Mouse (Mus musculus): ENCODE measurements around the gene Adamts6. TPM values are rescaled to one million over a fixed set of nuclear protein-coding genes. Genes with fewer than 3 reads are reported as not detected.

Adamts6 gene
- polyA plus RNA-seq, 1 experiment from 2014 or later = 1.8 TPM

GRCm38 (mm10) chr13:104393427-104394356 is 106.1 kb downstream of the Adamts6 start:
- WGBS = 92% methylated on average over 8 of the region's 8 CpGs

GRCm38 (mm10) chr13:104397814-104398213 is 110.2 kb downstream of the Adamts6 start:
- H3K27ac ChIP-seq (replicated peaks) = no peak overlapping the region
- H3K4me3 ChIP-seq = no peak overlapping the region
- no peaks in the 10 kb centered on the region for H3K9me3 ChIP-seq (replicated peaks)
- H3K27me3 ChIP-seq (ENCODE audit: low read depth, poor library complexity, severe bottlenecking) = no peaks in the 10 kb centered on the region
- DNase-seq (ENCODE audit: low spot score) = no peak
- H3K36me3 ChIP-seq = peaks cover 3% of the 10 kb centered on the region
- H3K4me1 ChIP-seq = no peaks in the 10 kb centered on the region
- WGBS = 63% methylated on average over 8 of the region's 8 CpGs

More at GRCm38 (mm10) chr13:104393427-104394356, 106.1 kb downstream of the Adamts6 start:
- Histone ChIP-seq H3K9me3 (replicated peaks) (no peaks in the 10 kb centered on the region), H3K4me3 (no peak overlapping the region), H3K36me3 (no peaks in the 10 kb centered on the region), H3K27me3 (ENCODE audit: low read depth, poor library complexity, severe bottlenecking) (no peaks in the 10 kb centered on the region), H3K27ac (replicated peaks) (no peak overlapping the region), H3K4me1 (no peaks in the 10 kb centered on the region)
- no peak for DNase-seq (ENCODE audit: low spot score)

GRCm38 (mm10) chr13:104432734-104433133 is 145.1 kb downstream of the Adamts6 start:
- WGBS = 89% methylated on average over 2 of the region's 2 CpGs

GRCm38 (mm10) chr13:104442559-104442958 is 154.9 kb downstream of the Adamts6 start:
- no peak for DNase-seq (ENCODE audit: low spot score)
- H3K4me3 ChIP-seq = no peak overlapping the region

More at GRCm38 (mm10) chr13:104432734-104433133, 145.1 kb downstream of the Adamts6 start:
- no peaks in the 10 kb centered on the region for H3K27me3 ChIP-seq (ENCODE audit: low read depth, poor library complexity, severe bottlenecking)
- H3K9me3 ChIP-seq (replicated peaks) = no peaks in the 10 kb centered on the region
- no peak overlapping the region for H3K27ac ChIP-seq (replicated peaks)
- no peaks in the 10 kb centered on the region for H3K4me1 ChIP-seq
- no peaks in the 10 kb centered on the region for H3K36me3 ChIP-seq
- no peak overlapping the region for H3K4me3 ChIP-seq
- DNase-seq (ENCODE audit: low spot score) = no peak

GRCm38 (mm10) chr13:104445437-104445836 is 157.8 kb downstream of the Adamts6 start:
- 56% methylated on average over 1 of the region's 1 CpGs for WGBS
- Histone ChIP-seq H3K4me1 (no peaks in the 10 kb centered on the region), H3K9me3 (replicated peaks) (no peaks in the 10 kb centered on the region), H3K4me3 (no peak overlapping the region), H3K36me3 (peaks cover 20% of the 10 kb centered on the region), H3K27me3 (ENCODE audit: low read depth, poor library complexity, severe bottlenecking) (no peaks in the 10 kb centered on the region), H3K27ac (replicated peaks) (no peak overlapping the region)
- DNase-seq (ENCODE audit: low spot score) = no peak

More at GRCm38 (mm10) chr13:104442559-104442958, 154.9 kb downstream of the Adamts6 start:
- H3K4me1 ChIP-seq = no peaks in the 10 kb centered on the region
- peaks cover 17% of the 10 kb centered on the region for H3K36me3 ChIP-seq
- WGBS = 93% methylated on average over 7 of the region's 7 CpGs
- no peaks in the 10 kb centered on the region for H3K27me3 ChIP-seq (ENCODE audit: low read depth, poor library complexity, severe bottlenecking)
- no peaks in the 10 kb centered on the region for H3K9me3 ChIP-seq (replicated peaks)
- no peak overlapping the region for H3K27ac ChIP-seq (replicated peaks)

GRCm38 (mm10) chr13:104446974-104447373 is 159.3 kb downstream of the Adamts6 start:
- no peaks in the 10 kb centered on the region for H3K4me1 ChIP-seq
- no peaks in the 10 kb centered on the region for H3K9me3 ChIP-seq (replicated peaks)
- H3K4me3 ChIP-seq = no peak overlapping the region
- H3K36me3 ChIP-seq = peaks cover 20% of the 10 kb centered on the region
- no peak for DNase-seq (ENCODE audit: low spot score)
- WGBS = 95% methylated on average over 1 of the region's 1 CpGs
- H3K27ac ChIP-seq (replicated peaks) = no peak overlapping the region
- no peaks in the 10 kb centered on the region for H3K27me3 ChIP-seq (ENCODE audit: low read depth, poor library complexity, severe bottlenecking)

GRCm38 (mm10) chr13:104447470-104447869 is 159.8 kb downstream of the Adamts6 start:
- Histone ChIP-seq H3K9me3 (replicated peaks) (no peaks in the 10 kb centered on the region), H3K4me3 (no peak overlapping the region), H3K4me1 (no peaks in the 10 kb centered on the region), H3K27me3 (ENCODE audit: low read depth, poor library complexity, severe bottlenecking) (no peaks in the 10 kb centered on the region), H3K36me3 (peaks cover 20% of the 10 kb centered on the region), H3K27ac (replicated peaks) (no peak overlapping the region)
- no peak for DNase-seq (ENCODE audit: low spot score)

GRCm38 (mm10) chr13:104448349-104448748 is 160.7 kb downstream of the Adamts6 start:
- Histone ChIP-seq H3K4me1 (no peaks in the 10 kb centered on the region), H3K9me3 (replicated peaks) (no peaks in the 10 kb centered on the region), H3K27me3 (ENCODE audit: low read depth, poor library complexity, severe bottlenecking) (no peaks in the 10 kb centered on the region), H3K36me3 (peaks cover 23% of the 10 kb centered on the region), H3K4me3 (no peak overlapping the region), H3K27ac (replicated peaks) (no peak overlapping the region)
- 98% methylated on average over 1 of the region's 1 CpGs for WGBS
- no peak for DNase-seq (ENCODE audit: low spot score)

GRCm38 (mm10) chr13:104453271-104453974 is 165.8 kb downstream of the Adamts6 start:
- H3K27me3 ChIP-seq (ENCODE audit: low read depth, poor library complexity, severe bottlenecking) = no peaks in the 10 kb centered on the region
- 97% methylated on average over 1 of the region's 1 CpGs for WGBS
- no peaks in the 10 kb centered on the region for H3K9me3 ChIP-seq (replicated peaks)
- no peaks in the 10 kb centered on the region for H3K4me1 ChIP-seq
- H3K4me3 ChIP-seq = no peak overlapping the region
- no peak overlapping the region for H3K27ac ChIP-seq (replicated peaks)
- 0 out of 2 replicates have a peak, but pooled peaks cover 3% of the 10 kb centered on the region for H3K36me3 ChIP-seq
- no peak for DNase-seq (ENCODE audit: low spot score)

- Histone ChIP-seq H3K9me3 (replicated peaks) (no peaks in the 10 kb centered on the region), H3K27me3 (ENCODE audit: low read depth, poor library complexity, severe bottlenecking) (no peaks in the 10 kb centered on the region), H3K4me3 (no peak overlapping the region), H3K36me3 (no peaks in the 10 kb centered on the region), H3K27ac (replicated peaks) (no peak overlapping the region), H3K4me1 (no peaks in the 10 kb centered on the region)
- no peak for DNase-seq (ENCODE audit: low spot score)
- WGBS = 95% methylated on average over 1 of the region's 1 CpGs
Observed at GRCm38 (mm10) chr13:104460287-104460686, 172.7 kb downstream of the Adamts6 start.

GRCm38 (mm10) chr13:104468061-104468460 is 180.4 kb downstream of the Adamts6 start:
- H3K27ac ChIP-seq (replicated peaks) = no peak overlapping the region
- no peak for DNase-seq (ENCODE audit: low spot score)
- H3K4me3 ChIP-seq = no peak overlapping the region
- no peaks in the 10 kb centered on the region for H3K9me3 ChIP-seq (replicated peaks)
- H3K4me1 ChIP-seq = no peaks in the 10 kb centered on the region
- WGBS = 79% methylated on average over 1 of the region's 1 CpGs
- H3K36me3 ChIP-seq = no peaks in the 10 kb centered on the region; the same call in 1 of the 2 replicates
- H3K27me3 ChIP-seq (ENCODE audit: low read depth, poor library complexity, severe bottlenecking) = no peaks in the 10 kb centered on the region

- H3K27me3 ChIP-seq (ENCODE audit: low read depth, poor library complexity, severe bottlenecking) = no peaks in the 10 kb centered on the region
- 84% methylated on average over 9 of the region's 9 CpGs for WGBS
- H3K4me1 ChIP-seq = no peaks in the 10 kb centered on the region
- H3K27ac ChIP-seq (replicated peaks) = no peak overlapping the region
- peaks cover 17% of the 10 kb centered on the region for H3K36me3 ChIP-seq
- H3K9me3 ChIP-seq (replicated peaks) = no peaks in the 10 kb centered on the region
- DNase-seq (ENCODE audit: low spot score) = no peak
- no peak overlapping the region for H3K4me3 ChIP-seq
Observed at GRCm38 (mm10) chr13:104476285-104476956, 188.8 kb downstream of the Adamts6 start.

All from midbrain, embryonic 10.5 days (tissue).